Mouse (Mus musculus): ENCODE data around the gene Mgmt. TPM values are rescaled to one million over a fixed set of nuclear protein-coding genes. Genes with fewer than 3 reads are reported as not detected.

The Mgmt gene
- polyA plus RNA-seq, 1 experiment: 12.6 TPM

DNA sequence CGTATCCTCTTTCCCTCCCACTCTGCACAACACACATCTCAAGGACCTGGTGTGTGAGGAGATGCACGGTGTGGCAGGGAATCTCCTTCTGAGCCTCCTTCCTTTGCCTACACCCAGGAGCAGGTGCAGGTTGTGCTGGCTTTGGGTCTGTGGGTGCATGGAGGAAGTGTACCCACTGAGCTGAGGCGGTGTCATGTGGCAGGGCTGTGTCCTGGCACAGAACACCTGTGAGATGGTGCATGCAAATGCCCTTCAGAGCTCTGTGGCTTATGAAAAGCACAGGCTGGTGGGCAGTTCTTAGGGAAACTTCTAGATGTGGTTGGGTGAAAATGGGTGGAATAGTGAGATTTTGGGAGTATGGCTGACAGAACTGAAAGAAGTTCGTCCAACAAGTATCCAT lies 44.0 kb downstream of the Mgmt start:
- TF ChIP-seq POLR2A (IDR thresholded peaks at IDR 0.05; ENCODE audit: borderline replicate concordance, control insufficient read depth, low read depth, low read length) (no peak), CTCF (IDR thresholded peaks at IDR 0.05; ENCODE audit: control insufficient read depth, insufficient read depth, low read length) (no peak)
- WGBS: 82% methylated on average over 4 of the region's 4 CpGs
- Histone ChIP-seq H3K27ac (ENCODE audit: control insufficient read depth, insufficient read depth, low read depth, low read length, poor library complexity) (no peak overlapping the region), H3K4me3 (replicated peaks; ENCODE audit: control insufficient read depth, low read depth, low read length) (no peak overlapping the region), H3K4me1 (ENCODE audit: control insufficient read depth, insufficient read depth, low read length) (no peaks in the 10 kb centered on the region; the same call in 1 of the 2 replicates)

DNA sequence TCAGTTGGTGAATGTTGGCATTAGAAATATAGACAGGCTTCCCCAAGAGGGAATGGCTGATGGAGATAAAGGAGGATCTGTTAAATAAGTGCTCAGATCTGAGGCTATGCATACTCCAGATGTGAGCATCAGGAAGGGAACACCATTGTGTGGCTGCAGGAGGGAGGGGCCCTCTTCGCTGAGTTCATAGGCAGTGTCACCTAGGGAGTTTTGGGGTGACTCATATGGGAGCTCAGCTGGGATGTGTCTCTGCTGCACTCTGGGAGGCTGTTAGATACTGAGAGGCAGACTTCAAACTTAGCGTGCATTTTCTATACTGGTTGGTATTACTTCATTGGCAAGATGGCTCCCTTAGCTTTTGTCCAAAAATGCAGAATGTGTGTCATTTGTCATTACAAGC lies 48.0 kb downstream of the Mgmt start:
- H3K4me3 ChIP-seq (replicated peaks; ENCODE audit: control insufficient read depth, low read depth, low read length): no peak overlapping the region
- no peak overlapping the region for H3K27ac ChIP-seq (ENCODE audit: control insufficient read depth, insufficient read depth, low read depth, low read length, poor library complexity)
- 84% methylated on average over 2 of the region's 2 CpGs for WGBS
- H3K4me1 ChIP-seq (ENCODE audit: control insufficient read depth, insufficient read depth, low read length): no peaks in the 10 kb centered on the region; the same call in 1 of the 2 replicates
- TF ChIP-seq CTCF (IDR thresholded peaks at IDR 0.05; ENCODE audit: control insufficient read depth, insufficient read depth, low read length) (no peak), POLR2A (IDR thresholded peaks at IDR 0.05; ENCODE audit: borderline replicate concordance, control insufficient read depth, low read depth, low read length) (no peak)

DNA sequence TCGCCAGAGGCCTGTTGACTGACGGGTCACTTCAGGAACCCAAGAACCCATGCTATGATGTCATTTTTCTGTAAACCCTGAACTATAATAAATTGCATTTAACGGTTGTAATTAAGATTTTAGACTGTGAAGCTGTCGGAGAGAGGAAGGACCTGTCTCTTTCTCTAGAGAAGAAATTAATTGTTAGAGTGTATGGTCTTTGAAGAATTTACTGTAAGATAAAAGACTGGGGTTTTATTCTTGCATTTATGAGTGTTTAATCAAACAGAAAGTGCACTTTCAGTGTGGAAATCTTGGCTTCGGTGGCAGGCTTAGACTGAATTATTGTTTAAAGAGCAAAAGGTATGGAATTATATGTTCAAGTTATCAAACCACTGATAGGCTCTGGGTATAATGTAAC lies 49.5 kb downstream of the Mgmt start:
- 84% methylated on average over 5 of the region's 5 CpGs for WGBS
- TF ChIP-seq POLR2A (IDR thresholded peaks at IDR 0.05; ENCODE audit: borderline replicate concordance, control insufficient read depth, low read depth, low read length) (no peak), CTCF (IDR thresholded peaks at IDR 0.05; ENCODE audit: control insufficient read depth, insufficient read depth, low read length) (no peak)

DNA sequence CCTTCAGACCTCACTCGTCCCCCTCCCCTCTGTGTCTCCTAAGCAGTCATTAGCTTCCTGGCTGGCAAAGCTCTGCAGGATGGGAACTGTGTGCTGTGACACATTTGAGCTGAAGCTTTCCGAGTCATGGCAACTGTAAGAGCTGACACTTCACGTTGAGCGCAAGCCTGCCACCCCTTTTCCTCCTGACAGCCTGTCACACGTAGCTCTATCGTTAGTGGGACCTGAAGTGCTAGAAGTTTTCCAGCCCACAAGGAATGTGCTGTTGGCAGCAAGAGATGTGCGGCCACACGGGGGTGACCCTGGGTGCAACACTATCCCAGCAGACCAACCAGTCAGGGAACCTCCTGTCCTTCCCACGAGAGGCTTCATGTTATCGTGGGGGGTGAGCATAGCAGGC lies 51.3 kb downstream of the Mgmt start:
- Histone ChIP-seq H3K27ac (ENCODE audit: control insufficient read depth, insufficient read depth, low read depth, low read length, poor library complexity) (no peak overlapping the region), H3K4me3 (replicated peaks; ENCODE audit: control insufficient read depth, low read depth, low read length) (no peak overlapping the region), H3K4me1 (ENCODE audit: control insufficient read depth, insufficient read depth, low read length) (no peaks in the 10 kb centered on the region)
- TF ChIP-seq POLR2A (IDR thresholded peaks at IDR 0.05; ENCODE audit: borderline replicate concordance, control insufficient read depth, low read depth, low read length): no peak
- no peak for TF ChIP-seq CTCF (IDR thresholded peaks at IDR 0.05; ENCODE audit: control insufficient read depth, insufficient read depth, low read length)
- WGBS: 85% methylated on average over 10 of the region's 10 CpGs

More for the DNA sequence above, 49.5 kb downstream of the Mgmt start:
- H3K27ac ChIP-seq (ENCODE audit: control insufficient read depth, insufficient read depth, low read depth, low read length, poor library complexity): no peak overlapping the region
- no peak overlapping the region for H3K4me3 ChIP-seq (replicated peaks; ENCODE audit: control insufficient read depth, low read depth, low read length)
- H3K4me1 ChIP-seq (ENCODE audit: control insufficient read depth, insufficient read depth, low read length): no peaks in the 10 kb centered on the region; the same call in 1 of the 2 replicates

DNA sequence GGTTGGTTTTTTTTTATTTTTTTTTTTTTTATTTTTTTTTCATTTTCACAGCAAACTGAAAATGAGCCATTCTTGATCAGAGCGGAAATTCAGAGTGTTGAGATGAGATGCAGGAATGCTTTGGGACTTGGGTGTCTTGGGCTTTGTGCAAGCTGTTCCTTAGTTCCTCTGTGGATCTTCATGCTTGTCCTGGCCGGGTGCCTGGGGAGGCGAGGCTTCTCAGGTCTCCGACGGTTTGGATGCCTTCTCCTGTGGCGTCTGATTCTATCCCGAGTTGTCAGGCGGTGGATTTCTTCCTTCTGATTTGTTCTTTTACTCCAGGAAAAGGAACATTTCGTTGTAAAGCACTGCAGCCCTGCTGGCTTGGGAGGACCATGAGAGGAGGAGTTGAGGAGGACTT lies 51.7 kb downstream of the Mgmt start:
- H3K4me3 ChIP-seq (replicated peaks; ENCODE audit: control insufficient read depth, low read depth, low read length): no peak overlapping the region
- WGBS: 88% methylated on average over 9 of the region's 9 CpGs
- TF ChIP-seq POLR2A (IDR thresholded peaks at IDR 0.05; ENCODE audit: borderline replicate concordance, control insufficient read depth, low read depth, low read length) (no peak), CTCF (IDR thresholded peaks at IDR 0.05; ENCODE audit: control insufficient read depth, insufficient read depth, low read length) (no peak)
- no peak overlapping the region for H3K27ac ChIP-seq (ENCODE audit: control insufficient read depth, insufficient read depth, low read depth, low read length, poor library complexity)
- no peaks in the 10 kb centered on the region for H3K4me1 ChIP-seq (ENCODE audit: control insufficient read depth, insufficient read depth, low read length)

- Histone ChIP-seq H3K4me3 (replicated peaks; ENCODE audit: control insufficient read depth, low read depth, low read length) (no peak overlapping the region), H3K27ac (ENCODE audit: control insufficient read depth, insufficient read depth, low read depth, low read length, poor library complexity) (no peak overlapping the region), H3K4me1 (ENCODE audit: control insufficient read depth, insufficient read depth, low read length) (no peaks in the 10 kb centered on the region)
- no peak for TF ChIP-seq POLR2A (IDR thresholded peaks at IDR 0.05; ENCODE audit: borderline replicate concordance, control insufficient read depth, low read depth, low read length)
- no peak for TF ChIP-seq CTCF (IDR thresholded peaks at IDR 0.05; ENCODE audit: control insufficient read depth, insufficient read depth, low read length)
- 79% methylated on average over 6 of the region's 6 CpGs for WGBS
Measured at GRCm38 (mm10) chr7:136948275-136948810, 53.9 kb downstream of the Mgmt start.

DNA sequence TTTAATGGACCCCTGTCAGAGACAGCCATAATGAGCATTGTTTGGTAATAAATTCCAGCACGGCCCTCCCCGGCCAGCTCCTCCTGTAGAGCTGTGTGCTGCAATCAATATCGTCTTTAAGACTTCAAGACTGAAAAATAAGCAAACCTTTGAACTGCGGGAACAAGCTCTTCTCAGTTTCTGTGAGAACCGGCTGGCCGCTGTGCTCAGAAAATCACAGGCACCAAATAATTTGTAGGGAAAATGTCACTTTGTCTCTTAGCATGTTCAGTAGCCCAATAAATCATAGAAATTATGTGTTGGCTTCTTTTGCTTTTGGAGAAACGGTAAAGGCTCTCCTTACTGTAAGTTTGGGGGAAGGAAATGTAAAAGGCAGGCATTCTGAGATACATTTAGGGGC lies 58.2 kb downstream of the Mgmt start:
- Histone ChIP-seq H3K27ac (ENCODE audit: control insufficient read depth, insufficient read depth, low read depth, low read length, poor library complexity) (no peak overlapping the region), H3K4me1 (ENCODE audit: control insufficient read depth, insufficient read depth, low read length) (no peaks in the 10 kb centered on the region), H3K4me3 (replicated peaks; ENCODE audit: control insufficient read depth, low read depth, low read length) (no peak overlapping the region)
- no peak for TF ChIP-seq CTCF (IDR thresholded peaks at IDR 0.05; ENCODE audit: control insufficient read depth, insufficient read depth, low read length)
- TF ChIP-seq POLR2A (IDR thresholded peaks at IDR 0.05; ENCODE audit: borderline replicate concordance, control insufficient read depth, low read depth, low read length): no peak
- 80% methylated on average over 7 of the region's 7 CpGs for WGBS

- TF ChIP-seq CTCF (IDR thresholded peaks at IDR 0.05; ENCODE audit: control insufficient read depth, insufficient read depth, low read length): no peak
- no peak for TF ChIP-seq POLR2A (IDR thresholded peaks at IDR 0.05; ENCODE audit: borderline replicate concordance, control insufficient read depth, low read depth, low read length)
- no peaks in the 10 kb centered on the region for H3K4me1 ChIP-seq (ENCODE audit: control insufficient read depth, insufficient read depth, low read length)
- 75% methylated on average over 3 of the region's 3 CpGs for WGBS
- H3K4me3 ChIP-seq (replicated peaks; ENCODE audit: control insufficient read depth, low read depth, low read length): no peak overlapping the region
- H3K27ac ChIP-seq (ENCODE audit: control insufficient read depth, insufficient read depth, low read depth, low read length, poor library complexity): no peak overlapping the region
Measured at GRCm38 (mm10) chr7:136953251-136953650, 58.8 kb downstream of the Mgmt start.

GRCm38 (mm10) chr7:136972361-136972760 lies 77.9 kb downstream of the Mgmt start:
- H3K27ac ChIP-seq (ENCODE audit: control insufficient read depth, insufficient read depth, low read depth, low read length, poor library complexity): no peak overlapping the region

More at GRCm38 (mm10) chr7:136972361-136972760, 77.9 kb downstream of the Mgmt start:
- TF ChIP-seq POLR2A (IDR thresholded peaks at IDR 0.05; ENCODE audit: borderline replicate concordance, control insufficient read depth, low read depth, low read length): no peak
- no peak for TF ChIP-seq CTCF (IDR thresholded peaks at IDR 0.05; ENCODE audit: control insufficient read depth, insufficient read depth, low read length)
- no peak overlapping the region for H3K4me3 ChIP-seq (replicated peaks; ENCODE audit: control insufficient read depth, low read depth, low read length)
- H3K4me1 ChIP-seq (ENCODE audit: control insufficient read depth, insufficient read depth, low read length): no peaks in the 10 kb centered on the region
- WGBS: 86% methylated on average over 7 of the region's 7 CpGs
